Mouse (Mus musculus): Measurements from ENCODE around the gene Smarce1. TPM values are rescaled to one million over a fixed set of nuclear protein-coding genes. Genes with fewer than 3 reads are reported as not detected.

The Smarce1 gene
- polyA plus RNA-seq, 3 experiments from 2014 or later: 127 to 184 (median 159) TPM

DNA sequence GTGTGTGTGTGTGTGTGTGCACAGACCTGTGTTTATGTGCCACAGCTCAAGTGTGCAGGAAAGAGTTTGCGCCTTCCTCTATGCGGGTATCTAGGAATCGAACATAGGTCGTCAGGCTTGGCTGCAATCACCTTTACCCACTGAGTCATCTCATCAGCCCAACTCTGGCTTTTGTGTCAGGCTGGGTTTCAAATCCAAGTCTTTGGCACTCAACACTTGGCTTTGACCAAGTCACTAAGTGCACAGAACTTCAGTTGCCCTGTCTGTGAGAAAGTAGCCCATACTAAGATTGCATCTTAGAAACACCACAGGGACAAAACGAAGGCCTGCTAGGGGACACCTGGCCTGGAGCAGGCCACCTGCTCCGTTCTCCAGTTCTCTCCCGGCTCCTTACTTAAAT is 63.2 kb downstream of the Smarce1 start:
- ATAC-seq: no peak

DNA sequence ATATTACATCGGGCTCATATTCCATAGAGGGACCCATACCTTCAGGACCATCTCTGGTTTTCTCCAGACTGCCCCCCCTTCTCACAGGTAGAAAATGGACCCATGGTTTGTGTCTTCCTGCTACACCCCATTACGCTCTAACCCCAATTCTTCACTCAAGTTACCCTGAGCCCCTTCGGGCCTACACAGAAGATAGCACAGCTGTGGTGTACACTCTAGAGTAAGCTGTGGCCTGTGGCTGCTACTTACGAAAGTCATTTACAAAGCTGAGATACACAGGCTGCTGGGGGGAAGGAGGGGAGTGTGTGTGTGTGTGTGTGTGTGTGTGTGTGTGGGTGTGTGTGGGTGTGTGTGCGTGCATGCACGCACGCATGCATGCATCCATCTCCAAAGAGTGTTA is 64.6 kb downstream of the Smarce1 start:
- ATAC-seq: no peak

DNA sequence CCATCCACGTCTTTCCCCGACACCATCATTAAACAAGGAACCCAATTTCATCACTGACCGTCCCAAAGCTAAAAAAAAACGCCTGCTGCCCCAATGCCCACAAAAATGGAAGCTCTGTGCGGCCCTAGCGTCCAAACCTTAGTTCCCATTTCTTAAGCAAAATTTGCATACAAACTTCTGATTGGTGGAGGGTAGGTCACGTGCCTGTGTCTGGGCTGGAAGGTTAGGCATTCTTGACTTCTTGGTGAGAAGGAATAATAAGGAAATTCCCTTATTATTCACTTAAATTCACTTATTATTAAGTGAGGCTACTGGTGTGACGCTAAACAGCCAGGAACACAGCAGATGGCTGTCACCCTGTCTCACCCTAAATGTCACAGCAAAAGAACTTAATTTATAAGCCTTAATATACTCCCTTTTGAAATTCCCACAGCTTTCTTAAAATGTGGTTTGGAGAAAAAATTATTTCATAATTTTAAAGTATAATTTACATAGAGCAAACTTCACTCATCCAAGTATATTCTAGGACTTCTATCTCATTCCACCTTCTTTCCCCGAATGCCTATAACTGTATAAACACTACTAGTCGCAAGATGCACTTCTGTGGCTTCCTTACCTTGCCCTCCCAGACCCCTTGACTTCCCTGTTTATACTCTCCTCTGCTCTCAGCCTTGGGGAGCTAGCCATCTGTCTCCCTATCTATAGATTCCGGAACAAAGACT is 65.6 kb downstream of the Smarce1 start:
- no peak for ATAC-seq

DNA sequence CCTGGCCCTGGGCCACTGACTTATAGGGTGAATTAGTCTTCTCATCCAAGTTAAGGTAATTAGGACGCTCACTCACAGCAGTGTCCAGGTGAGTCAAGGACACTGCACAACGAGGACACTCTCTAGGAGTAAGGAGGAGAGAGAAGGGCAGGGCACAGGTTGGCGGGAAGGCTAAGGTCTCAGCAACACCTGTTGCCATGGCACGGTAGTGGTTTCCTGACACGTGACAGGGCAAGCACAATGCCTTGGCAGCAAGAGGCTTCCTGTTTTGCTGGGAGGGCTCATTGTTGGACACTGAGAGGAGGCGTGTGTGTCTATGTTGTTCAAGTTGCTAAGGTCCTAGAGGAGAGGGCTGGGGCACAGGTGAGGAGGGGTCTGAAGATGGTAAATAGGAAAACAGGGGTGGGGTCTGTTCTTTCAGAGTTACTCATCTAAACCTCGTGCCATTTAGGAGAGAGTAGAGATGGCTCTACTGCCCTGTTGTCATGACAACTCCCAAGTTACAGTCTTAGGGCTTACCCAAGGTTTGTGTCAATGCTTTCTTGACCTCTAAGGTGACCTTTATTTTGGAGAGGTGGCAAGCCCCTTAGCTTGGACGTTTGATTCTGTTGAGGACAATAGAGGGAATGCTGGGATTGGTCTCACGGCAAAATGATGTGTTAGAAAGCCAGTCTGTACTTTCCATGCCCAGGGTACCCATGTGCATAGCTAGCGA is 67.7 kb downstream of the Smarce1 start:
- peak; percentile 82 for ATAC-seq

DNA sequence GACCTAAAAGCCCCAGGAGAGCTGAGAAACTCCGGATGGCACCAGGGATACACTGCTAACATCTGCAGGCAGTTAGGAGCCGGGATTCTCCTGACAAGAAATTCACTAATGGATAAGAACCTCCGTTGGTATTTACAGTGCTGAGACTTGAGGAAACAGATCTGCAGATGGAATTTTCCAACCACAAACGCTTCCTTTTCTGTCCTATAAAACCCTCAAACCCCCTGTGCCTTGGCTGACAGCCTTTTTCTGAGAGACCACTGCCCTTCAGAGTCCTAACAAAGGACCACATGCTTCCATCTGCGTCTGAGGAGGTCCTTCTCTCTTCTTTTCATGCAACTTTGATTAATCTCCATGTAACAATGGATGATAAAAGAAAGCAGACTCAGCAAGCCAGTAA is 69.2 kb downstream of the Smarce1 start:
- no peak for ATAC-seq

DNA sequence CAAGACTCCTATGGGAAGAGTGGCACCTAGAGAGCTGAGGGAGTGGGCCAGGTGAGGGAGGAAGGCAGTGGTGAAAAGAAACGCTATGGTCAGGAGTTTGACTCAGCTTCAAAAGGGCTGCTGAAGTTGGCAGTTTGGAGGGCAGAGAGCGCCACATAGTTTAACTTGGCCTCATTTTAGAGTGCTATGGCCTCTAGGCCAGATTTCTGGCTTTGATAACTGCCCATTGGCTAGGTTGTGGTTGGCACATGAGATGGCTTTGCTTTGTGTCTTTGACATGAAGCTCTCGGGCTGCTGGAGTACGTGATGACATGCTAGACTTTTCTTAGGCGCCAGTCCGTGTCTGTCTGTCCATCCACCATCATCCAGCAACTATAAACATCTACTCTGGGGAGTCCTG is 70.6 kb downstream of the Smarce1 start:
- ATAC-seq: no peak

Other genes starting within 250 kb of the Smarce1 start
- gene Gjd3, start 248.0 kb downstream of the Smarce1 start, polyA plus RNA-seq (2017; shearing (Covaris generic)): not detected
- 100 to 1,000 TPM in 1 of 3 experiments, 10 to 100 TPM in 2; 34.9 to 332 (median 36.3) TPM for gene Top2a, start 206.8 kb downstream of the Smarce1 start, polyA plus RNA-seq (2017; shearing (Covaris generic))
- gene Igfbp4, start 189.8 kb downstream of the Smarce1 start, polyA plus RNA-seq (2017; shearing (Covaris generic)): 10 to 100 TPM in 2 of 3 experiments, under 1 TPM in 1; 0.09 to 20.6 (median 14.8) TPM
- gene Tns4, start 141.7 kb downstream of the Smarce1 start, polyA plus RNA-seq (2017; shearing (Covaris generic)): under 1 TPM; 0.30 to 0.58 (median 0.51) TPM
- 100 to 1,000 TPM in 2 of 3 experiments, 10 to 100 TPM in 1; 16.6 to 295 (median 286) TPM for gene Ccr7, start 75.9 kb downstream of the Smarce1 start, polyA plus RNA-seq (2017; shearing (Covaris generic))
- 1 to 10 TPM; 2.1 to 2.7 (median 2.1) TPM for gene Krt222, start 13.1 kb upstream of the Smarce1 start, polyA plus RNA-seq (2017; shearing (Covaris generic))
- gene Krt24, start 54.2 kb upstream of the Smarce1 start, polyA plus RNA-seq (2017; shearing (Covaris generic)): not detected
- gene Krt25, start 91.9 kb upstream of the Smarce1 start, polyA plus RNA-seq (2017; shearing (Covaris generic)): not detected
- gene Krt26, start 106.9 kb upstream of the Smarce1 start, polyA plus RNA-seq (2017; shearing (Covaris generic)): not detected
- not detected for gene Krt27, start 120.1 kb upstream of the Smarce1 start, polyA plus RNA-seq (2017; shearing (Covaris generic))
- not detected for gene Krt28, start 143.9 kb upstream of the Smarce1 start, polyA plus RNA-seq (2017; shearing (Covaris generic))
- 10 to 100 TPM in 1 of 3 experiments, 1 to 10 TPM in 2; 4.5 to 13.5 (median 7.3) TPM for gene Krt10, start 158.3 kb upstream of the Smarce1 start, polyA plus RNA-seq (2017; shearing (Covaris generic))
- gene Krt12, start 191.2 kb upstream of the Smarce1 start, polyA plus RNA-seq (2017; shearing (Covaris generic)): not detected
- gene Krt20, start 207.1 kb upstream of the Smarce1 start, polyA plus RNA-seq (2017; shearing (Covaris generic)): not detected

Data from inflammation-experienced regulatory T-cells, adult 6 months (primary cell).